Mouse (Mus musculus) urinary bladder, postnatal 25 days (tissue): ENCODE measurements around the gene Nudt17.
"Not testable (repeated sequence)": the region's sequence is repeated elsewhere in the genome, so short reads cannot be mapped to it uniquely, and the experiment has no call there.

Source experiments
- DNase-seq: peaks from one replicate; pipeline ENCODE4 v3.0.0; 2022; ENCODE audit warnings: low spot score

The Nudt17 gene

GRCm38 (mm10) chr3:96707903-96708683, at the start of gene Nudt17:
Gene Nudt17 (minus strand): TSS chr3:96708562.
- DNase-seq, result peak; percentile 83

DNA sequence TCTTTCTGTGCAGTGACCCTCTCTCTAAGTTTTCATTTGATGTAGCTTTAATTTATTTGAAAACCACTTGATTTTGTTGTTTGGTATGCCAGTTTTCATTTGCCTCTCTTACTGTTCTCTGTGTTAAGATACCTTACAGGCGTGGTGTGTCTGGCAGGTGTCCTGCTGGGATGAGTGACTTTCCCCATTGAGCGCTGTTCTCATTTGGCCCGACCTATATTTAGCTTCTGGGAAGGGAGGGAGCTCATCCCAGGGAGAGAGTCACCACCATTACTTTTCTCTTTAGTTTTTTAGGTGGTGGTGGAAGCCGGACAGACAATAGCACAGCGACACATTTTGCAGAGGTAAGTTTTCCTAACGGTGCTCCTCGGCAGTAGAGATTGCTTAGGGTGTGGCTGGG, 49.3 kb upstream of the Nudt17 start:
- DNase-seq, result no peak

- no peak for DNase-seq
Observed at GRCm38 (mm10) chr3:96755935-96756334, 47.6 kb upstream of the Nudt17 start.

GRCm38 (mm10) chr3:96746829-96747228, 38.5 kb upstream of the Nudt17 start:
- no peak for DNase-seq

GRCm38 (mm10) chr3:96744348-96744747, 36.0 kb upstream of the Nudt17 start:
- DNase-seq, result no peak

GRCm38 (mm10) chr3:96740279-96740678, 31.9 kb upstream of the Nudt17 start:
- not testable (repeated sequence) for DNase-seq

GRCm38 (mm10) chr3:96737995-96738394, 29.6 kb upstream of the Nudt17 start:
- no peak for DNase-seq

- no peak for DNase-seq
Observed at GRCm38 (mm10) chr3:96737013-96737740, 28.8 kb upstream of the Nudt17 start.

DNA sequence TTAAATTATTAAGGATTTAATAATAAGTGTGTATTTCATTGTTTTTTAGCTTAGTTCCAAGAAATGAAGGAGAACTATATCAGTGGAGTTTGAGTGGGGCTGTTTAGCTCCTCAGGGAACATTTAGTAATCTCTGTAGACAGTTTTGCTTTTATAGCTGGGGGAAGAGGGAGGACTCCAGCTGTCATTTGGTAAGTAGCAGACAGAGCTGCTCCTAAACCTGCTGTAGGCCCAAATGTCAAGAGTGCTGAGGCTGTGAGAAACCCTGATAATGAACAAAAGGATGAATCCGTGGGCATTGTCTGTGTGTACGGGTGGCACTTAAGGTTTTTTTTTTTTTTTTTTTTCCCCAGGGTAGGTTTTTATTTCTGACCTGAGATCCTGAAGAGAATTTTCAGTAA, 26.8 kb upstream of the Nudt17 start:
- no peak for DNase-seq

DNA sequence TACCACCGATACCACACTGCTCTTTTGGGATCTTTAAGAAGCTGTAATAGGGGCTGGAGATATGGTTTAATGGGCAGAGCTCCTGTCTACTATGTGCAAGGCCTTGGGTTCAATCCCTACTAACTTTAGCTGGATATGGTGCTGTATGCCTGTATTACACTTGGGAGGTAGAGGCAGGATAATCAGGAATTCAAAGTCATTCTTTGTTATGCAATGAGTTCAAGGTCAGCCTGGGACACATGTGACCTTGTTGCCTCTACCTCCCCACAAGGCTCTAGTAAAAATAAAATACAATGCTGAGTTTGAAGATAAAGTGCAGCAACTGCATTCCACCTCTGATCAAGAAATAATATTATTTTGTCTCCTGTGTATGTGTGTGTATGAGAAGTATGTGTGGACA, 25.6 kb upstream of the Nudt17 start:
- DNase-seq, result no peak

DNA sequence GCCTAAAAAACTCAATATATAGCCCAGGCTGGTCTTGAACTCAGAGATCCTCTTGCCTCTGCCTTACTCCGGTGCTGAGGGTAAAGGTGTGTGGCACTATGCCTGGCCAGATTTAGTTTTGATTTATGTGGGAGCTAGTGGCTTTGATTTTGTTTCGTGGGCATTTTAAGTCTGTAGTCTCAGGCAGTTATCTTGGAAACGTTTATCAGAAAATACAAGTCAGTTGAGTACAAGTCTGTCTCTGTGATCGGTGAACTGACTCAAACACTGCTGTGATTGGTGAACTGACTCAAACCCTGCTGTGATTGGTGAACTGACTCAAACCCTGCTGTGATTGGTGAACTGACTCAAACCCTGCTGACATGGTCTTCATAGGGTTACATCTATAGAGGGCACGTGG, 22.4 kb upstream of the Nudt17 start:
- DNase-seq, result no peak

GRCm38 (mm10) chr3:96729403-96729784, 21.0 kb upstream of the Nudt17 start:
- no peak for DNase-seq

- no peak for DNase-seq
Observed at GRCm38 (mm10) chr3:96728634-96729402, 20.5 kb upstream of the Nudt17 start.

- no peak for DNase-seq
Observed at GRCm38 (mm10) chr3:96727828-96728633, 19.7 kb upstream of the Nudt17 start.

- peak; percentile 91 for DNase-seq
Observed at GRCm38 (mm10) chr3:96727343-96727827, 19.0 kb upstream of the Nudt17 start, which contains the start of the genes Polr3c and Rnf115. Gene Polr3c (minus strand): TSS chr3:96727628. Gene Rnf115 (plus strand): TSS chr3:96727664.

DNA sequence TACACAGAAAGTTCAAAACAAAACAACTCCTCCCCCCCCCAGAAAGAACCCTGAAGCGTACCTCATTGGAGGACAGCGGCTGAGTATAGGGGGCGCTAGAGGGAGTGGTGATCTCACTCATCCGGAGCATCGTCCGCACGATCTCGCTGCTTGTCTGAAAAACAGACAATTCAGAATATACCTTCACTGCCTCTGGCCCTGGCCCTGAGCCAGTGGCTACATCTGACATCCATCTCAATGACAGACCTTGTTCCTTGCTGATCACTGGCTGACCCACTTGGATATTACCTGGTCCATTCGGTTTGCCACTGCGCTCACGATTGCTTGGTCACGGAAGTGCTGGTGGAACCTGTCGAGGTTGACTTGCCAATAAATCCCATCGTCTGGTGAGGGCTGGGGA, 10.8 kb upstream of the Nudt17 start:
- DNase-seq, result no peak

DNA sequence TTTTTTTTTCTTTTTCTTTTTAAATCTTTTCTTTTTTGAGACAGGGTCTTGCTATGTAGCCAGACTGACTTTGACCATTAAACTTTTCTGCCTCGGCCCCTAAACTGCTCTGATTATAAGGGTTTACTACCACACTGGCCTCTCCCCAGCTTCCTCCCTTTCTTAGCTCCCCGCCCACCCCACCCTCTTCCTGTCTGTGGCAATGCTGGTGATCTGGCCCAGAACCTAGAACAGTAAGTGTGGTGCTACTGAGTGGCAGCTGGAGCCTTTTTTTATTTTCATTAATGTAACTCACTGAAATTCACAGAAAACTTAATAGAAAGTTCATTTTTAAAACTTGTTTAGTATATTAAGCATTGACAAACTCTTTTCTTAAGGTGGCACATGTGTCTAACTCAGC, 7.5 kb upstream of the Nudt17 start:
- no peak for DNase-seq

GRCm38 (mm10) chr3:96714286-96714685, 5.9 kb upstream of the Nudt17 start:
- no peak for DNase-seq

DNA sequence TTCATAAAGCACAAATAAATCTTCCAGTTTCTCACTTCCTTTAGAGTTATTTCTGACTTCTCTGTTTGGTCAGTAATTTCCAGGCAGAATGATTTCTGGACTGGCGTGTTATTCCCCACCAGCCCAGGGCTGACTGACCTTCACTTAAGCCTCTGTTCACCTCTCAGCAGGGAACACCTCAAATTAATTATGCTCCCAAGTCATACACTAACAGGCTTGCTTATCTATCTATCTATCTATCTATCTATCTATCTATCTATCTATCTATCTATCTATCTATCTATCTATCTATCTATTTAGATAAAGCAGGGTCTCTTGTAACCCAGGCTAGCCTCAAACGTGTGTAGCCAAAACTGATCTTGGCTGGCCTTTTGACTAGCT, 312 bp upstream of the Nudt17 start:
- DNase-seq, result no peak

DNA sequence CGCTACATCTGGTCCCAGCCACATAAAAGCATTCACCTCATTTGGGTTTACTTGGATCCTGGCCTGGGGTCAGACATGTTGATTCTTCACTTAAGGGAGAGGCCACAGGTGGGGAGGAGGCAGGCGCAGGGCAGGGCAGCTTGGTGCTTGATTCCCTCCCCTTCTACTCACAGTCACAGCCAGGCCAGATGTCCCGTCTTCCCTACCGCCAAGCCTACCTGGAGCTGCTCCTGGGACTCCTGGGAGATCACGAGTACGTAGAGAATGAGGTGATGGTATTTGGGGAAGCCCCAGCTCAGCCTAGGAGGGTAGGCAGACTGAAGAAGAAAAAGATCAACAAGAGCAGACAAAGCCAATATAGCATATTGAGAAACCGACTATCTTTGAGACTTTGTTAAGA, 1.4 kb downstream of the Nudt17 start:
- DNase-seq, result no peak

DNA sequence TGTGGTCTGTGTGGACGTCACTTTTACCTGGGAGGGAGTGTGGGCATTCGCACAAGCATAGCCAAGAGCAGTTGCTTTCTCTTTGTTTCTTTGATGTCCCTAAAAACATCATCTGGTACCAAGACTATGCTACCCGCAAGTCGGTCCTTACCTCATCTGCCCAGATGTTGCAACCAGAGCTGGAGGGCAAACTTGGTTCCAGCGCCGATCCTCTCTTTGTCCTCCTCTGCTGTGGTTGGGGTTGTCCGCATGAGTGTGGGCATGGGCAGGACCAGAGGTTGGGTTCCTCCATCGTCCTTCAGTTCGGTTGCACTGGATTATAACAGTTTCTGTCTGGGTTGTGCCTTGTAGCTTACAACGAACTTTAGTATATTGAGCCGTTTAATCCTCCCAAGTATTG, 2.1 kb downstream of the Nudt17 start:
- DNase-seq, result no peak

- DNase-seq, result no peak
Observed at GRCm38 (mm10) chr3:96704778-96705177, 3.6 kb downstream of the Nudt17 start.
